Mouse (Mus musculus) left cerebral cortex, postnatal 14 days (tissue): ENCODE measurements around the gene Trim30d. TPM values are rescaled to one million over a fixed set of nuclear protein-coding genes. Genes with fewer than 3 reads are reported as not detected.
"Not testable (repeated sequence)": the region's sequence is repeated elsewhere in the genome, so short reads cannot be mapped to it uniquely, and the experiment has no call there.

Source experiments
- DNase-seq, 2 experiments: peaks; one replicate each; pipeline ENCODE4 v3.0.0; 2021 to 2022; ENCODE audit warnings: low spot score in 2 of 2, mixed read lengths in 1 of 2
- intact Hi-C: fragments of 180-260 bp; cut with DNase I; formaldehyde crosslinking; loops from one replicate; pipeline ENCODE4 v1.15.1; 2025
- long read RNA-seq, 2 experiments: library from polyadenylated mRNA; stranded (forward); transcript quantifications; one replicate each; pipeline ENCODE4 v2.0.0; 2021
- total RNA-seq, 2 experiments: library from RNA; stranded (reverse); gene quantifications; 2 replicates each; pipeline ENCODE4 v1.2.3; 2021

Gene Trim30d
- total RNA-seq = under 1 TPM; 0.21 to 0.55 TPM
- long read RNA-seq, experiment 1 = 0 reads
- long read RNA-seq, experiment 2 = 0 reads

DNA sequence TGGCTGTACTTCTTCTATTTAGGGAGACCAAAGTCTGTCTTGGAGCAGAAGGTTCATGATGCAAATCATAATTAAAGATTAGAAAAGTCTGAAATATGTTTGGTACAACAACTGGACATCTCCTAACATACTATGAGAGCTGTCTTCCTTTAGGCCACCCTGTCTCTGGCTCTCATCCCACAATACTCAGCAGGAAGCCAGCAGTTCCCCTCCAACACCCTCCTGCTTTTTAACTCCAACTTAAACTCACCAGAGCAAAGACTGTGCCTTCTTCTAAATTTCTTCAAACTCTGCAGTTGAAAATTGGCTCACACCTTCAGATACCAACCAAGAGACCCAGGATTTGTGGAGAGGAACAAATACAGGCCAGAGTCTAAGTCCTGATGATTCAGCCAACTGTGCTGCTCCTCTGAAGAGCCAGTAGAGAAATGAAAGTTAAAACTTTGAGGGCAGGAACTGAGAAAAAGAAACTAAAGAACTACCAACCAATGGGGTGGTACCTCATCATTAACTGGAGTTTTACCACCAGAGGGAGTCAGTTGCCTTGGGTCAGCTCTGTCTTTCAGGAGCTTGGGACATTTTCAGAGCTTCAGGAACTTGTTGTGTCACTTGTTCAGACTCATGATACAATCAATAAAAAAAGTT lies at the start of gene Trim30d:
TSS of gene Trim30d (minus strand) at position 429 of the 645 bp plus-strand sequence.
- DNase-seq, intact Hi-C loops: not testable (repeated sequence)

DNA sequence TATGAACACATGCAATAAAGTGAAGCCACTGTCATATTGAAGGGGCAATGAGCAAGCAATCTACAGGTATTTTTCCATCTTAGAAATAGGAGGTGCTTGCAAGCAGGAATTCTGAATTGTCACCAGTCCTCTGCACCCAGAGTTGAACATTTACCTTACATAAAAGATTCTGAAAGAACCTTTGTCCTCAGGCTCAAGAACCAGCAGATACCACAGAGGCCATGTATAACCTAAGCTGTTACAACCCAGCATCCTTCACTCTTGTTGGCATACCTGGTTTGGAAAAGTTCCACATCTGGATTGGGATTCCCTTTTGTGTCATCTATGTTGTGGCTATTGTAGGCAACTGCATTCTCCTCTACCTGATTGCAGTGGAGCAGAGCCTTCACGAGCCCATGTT lies 45.1 kb upstream of the Trim30d start:
- no peak for DNase-seq
- intact Hi-C loops = no loop called here

DNA sequence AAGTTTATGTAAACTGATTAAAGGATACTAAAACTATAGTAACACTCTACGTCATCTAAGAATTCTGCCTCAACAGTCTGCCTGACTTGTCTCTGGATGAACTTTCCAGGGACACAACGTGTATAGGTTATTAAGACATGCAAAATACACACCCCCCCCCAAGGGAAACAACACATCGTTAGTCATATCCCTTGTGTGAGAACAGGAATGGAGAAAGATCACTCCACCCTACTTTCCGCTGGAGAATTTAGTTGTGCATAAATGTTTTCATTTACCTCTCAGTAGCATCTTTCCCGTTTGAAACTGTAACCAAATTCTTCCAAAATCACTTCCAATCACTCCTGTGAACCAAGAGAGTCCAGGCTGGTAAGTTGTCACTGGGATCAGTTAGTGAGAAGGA lies 42.2 kb upstream of the Trim30d start, which contains the start of gene Olfr651:
TSS of gene Olfr651 (plus strand) at position 301 of the 400 bp plus-strand sequence.
- intact Hi-C loops = no loop called here
- no peak for DNase-seq

DNA sequence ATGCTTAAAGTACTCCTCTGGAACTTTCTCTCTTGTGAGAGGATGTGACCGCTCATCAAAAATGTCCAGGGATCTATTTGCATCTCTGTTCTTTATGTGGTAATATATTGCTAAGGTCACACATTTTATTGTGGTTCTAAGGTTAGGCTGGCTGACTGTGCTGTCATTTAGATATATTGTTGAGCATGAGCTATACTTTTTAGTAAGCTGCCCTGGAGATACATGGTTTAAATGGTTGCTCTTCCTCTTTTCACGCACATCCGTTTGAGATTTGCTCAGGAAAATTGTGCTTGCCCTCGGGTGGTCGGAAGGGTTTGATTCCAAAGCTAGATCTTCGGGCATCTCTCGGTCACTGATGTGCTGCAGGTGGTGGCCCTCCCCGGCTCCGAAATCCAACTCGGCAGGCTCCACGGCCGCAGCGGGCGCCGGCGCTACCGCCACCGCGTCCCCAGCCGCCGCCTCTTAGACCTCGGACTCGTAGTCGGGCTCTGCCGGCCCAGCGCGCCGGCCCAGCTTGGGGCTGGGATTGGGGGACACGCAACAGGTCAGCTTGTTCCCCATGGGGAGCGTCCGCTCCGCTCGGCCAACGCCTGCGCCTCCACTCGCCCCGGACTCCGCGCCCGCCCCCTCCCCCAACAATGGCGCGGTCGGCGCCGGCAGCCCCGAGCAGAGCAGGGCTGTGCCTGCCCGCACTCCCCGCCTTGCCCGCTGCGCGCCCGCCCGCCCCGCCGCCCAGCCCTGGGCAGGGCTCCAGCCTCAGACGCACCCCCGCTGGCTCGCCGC lies 5.9 kb downstream of the Trim30d start:
- intact Hi-C loops = no loop called here
- no peak for DNase-seq

DNA sequence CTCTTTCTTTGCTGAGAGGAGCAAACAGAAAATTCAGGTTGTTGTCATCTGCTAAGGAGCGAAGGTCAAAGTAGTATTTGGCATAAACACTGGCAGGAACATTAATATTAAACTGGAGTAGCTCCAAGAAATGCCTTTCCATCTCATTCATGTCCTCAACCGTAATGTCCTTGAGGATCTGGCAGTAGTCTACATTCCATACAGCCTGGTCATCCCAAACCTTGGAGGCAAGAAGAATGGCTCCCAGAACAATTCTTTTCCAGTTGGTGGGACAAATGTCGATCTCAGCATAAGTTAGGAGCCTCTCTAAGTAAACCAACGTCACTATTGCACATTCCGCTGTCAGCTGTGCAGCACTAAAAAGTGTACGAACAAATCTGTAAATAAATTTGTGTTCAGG lies 6.5 kb downstream of the Trim30d start:
- intact Hi-C loops, DNase-seq: not testable (repeated sequence)

DNA sequence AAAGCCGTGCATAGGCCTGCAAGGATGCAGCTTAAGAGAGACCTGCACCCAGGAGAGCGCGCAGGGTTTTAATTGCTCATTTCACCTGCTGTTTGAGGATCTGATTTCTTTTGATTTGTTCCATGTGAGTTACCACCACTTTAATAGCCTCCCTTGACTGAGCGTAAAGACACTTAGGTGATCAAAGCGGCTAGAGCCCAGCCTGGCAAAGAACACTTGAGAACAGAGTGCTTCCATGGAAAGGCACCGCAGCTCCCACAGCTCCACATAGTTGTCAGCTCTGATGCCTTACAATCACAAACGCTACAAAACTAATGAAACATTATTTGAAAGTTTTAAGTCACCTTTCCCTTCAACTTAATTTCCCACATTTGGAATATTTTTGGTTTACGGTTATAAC lies 8.2 kb downstream of the Trim30d start:
- intact Hi-C loops, DNase-seq: not testable (repeated sequence)

DNA sequence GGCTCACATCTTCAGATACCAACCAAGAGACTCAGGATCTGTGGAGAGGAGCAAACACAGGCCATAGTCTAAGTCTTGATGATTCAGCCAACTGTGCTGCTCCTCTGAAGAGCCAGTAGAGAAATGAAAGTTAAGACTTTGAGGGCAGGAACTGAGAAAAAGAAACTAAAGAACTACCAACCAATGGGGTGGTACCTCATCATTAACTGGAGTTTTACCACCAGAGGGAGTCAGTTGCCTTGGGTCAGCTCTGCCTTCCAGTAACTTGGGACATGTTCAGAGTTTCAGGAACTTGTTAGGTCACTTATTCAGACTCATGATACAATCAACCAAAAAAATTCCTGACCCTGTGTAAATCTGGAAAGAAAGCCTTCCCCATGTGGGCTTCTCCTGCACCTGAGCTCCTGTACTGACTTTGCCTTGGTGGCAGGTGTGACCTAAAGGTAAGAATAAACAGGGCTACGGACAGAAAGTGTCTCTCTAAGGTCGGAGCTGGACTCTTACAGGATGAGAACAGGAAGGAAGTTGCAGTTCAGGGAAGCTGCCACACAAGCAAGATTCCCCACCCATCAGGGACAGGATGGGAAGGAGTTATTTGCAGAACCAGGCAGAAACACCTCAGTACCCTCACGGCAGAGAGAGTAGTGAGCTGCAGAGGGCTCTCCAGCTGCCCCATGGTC lies 42.4 kb downstream of the Trim30d start, which contains the start of gene Trim30a:
TSS of gene Trim30a (minus strand) at position 129 of the 680 bp plus-strand sequence.
- intact Hi-C loops = no loop called here
- peak in 1 of 2 experiments; percentile 2 for DNase-seq

DNA sequence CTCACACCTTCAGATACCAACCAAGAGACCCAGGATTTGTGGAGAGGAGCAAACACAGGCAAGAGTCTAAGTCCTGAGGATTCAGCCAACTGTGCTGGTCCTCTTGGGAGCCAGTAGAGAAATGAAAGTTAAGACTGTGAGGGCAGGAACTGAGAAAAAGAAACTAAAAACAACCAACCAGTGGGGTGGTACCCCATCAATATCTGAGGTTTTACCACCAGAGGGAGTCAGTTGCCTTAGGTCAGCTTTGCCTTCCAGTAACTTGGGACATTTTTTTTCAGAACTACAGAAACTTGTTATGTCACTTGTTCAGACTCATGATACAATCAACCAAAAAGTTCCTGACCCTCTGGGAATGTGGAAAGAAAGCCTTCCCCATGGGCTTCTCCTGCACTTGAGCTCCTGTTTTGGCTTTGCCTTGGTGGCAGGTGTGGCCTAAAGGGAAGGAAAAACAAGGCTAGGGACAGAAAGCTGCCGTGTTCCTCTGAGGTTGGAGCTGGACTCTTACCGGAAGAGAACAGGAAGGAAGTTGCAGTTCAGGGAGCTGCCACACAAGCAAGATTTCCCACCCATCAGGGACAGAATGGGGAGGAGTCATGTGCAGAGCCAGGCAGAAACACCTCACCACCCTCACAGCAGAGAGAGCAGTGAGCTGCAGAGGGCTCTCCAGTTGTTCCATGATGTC lies 61.5 kb downstream of the Trim30d start:
- peak in 1 of 2 experiments; percentile 3 for DNase-seq
- intact Hi-C loops = no loop called here

Other genes with a start within 250 kb of the Trim30d start
- under 1 TPM; 0.38 to 0.55 TPM for gene Trim5, start 219.8 kb downstream of the Trim30d start, total RNA-seq
- 1 to 10 TPM; 1.4 to 2.2 TPM for gene Trim12a, start 192.4 kb downstream of the Trim30d start, total RNA-seq
- under 1 TPM in 1 of 2 experiments, not detected in 1; 0.26 TPM for gene Trim34b, start 178.4 kb downstream of the Trim30d start, total RNA-seq
- gene Trim12c, start 154.5 kb downstream of the Trim30d start, total RNA-seq = 1 to 10 TPM; 1.1 to 1.2 TPM
- not detected for gene Trim30b, start 138.0 kb downstream of the Trim30d start, total RNA-seq
- not detected for gene Trim30c, start 107.0 kb downstream of the Trim30d start, total RNA-seq
- under 1 TPM; 0.57 to 0.70 TPM for gene Trim30a, start 42.7 kb downstream of the Trim30d start, total RNA-seq
- not detected for gene Olfr651, start 42.3 kb upstream of the Trim30d start, total RNA-seq
- gene Olfr652, start 53.1 kb upstream of the Trim30d start, total RNA-seq = not detected
- gene Olfr653, start 69.5 kb upstream of the Trim30d start, total RNA-seq = not detected
- not detected for gene Olfr654, start 79.2 kb upstream of the Trim30d start, total RNA-seq
- not detected for gene Olfr655, start 93.9 kb upstream of the Trim30d start, total RNA-seq
- gene Olfr656, start 106.1 kb upstream of the Trim30d start, total RNA-seq = not detected
- gene Olfr657, start 116.9 kb upstream of the Trim30d start, total RNA-seq = not detected
- gene Olfr658, start 139.5 kb upstream of the Trim30d start, total RNA-seq = not detected
- gene Olfr659, start 158.9 kb upstream of the Trim30d start, total RNA-seq = not detected
- gene Olfr661, start 178.7 kb upstream of the Trim30d start, total RNA-seq = not detected